Mouse (Mus musculus): Measurements from ENCODE around the gene Sost. TPM values are rescaled to one million over a fixed set of nuclear protein-coding genes. Genes with fewer than 3 reads are reported as not detected.

Gene Sost
- polyA plus RNA-seq, 1 experiment from 2014 or later: 1.8 TPM

DNA sequence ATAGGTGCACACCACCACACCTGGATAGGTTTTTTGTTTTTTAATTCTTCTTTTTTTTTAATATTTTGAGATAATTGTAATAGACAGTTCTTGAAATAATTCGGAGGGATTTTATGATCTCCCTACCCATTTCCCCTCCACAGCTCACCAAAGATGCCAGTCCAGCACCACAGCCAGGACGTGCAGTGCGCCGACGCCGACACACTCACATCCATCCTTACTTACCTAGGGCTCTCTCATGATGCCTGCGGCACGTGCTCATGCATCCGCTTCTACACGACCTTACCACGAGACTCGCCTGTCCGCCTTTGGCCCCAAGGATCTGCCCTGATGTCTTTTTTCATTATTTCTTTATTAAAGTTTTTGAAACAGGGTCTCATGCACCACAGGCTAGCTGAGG is 3.0 kb upstream of the Sost start:
- H3K36me3 ChIP-seq (ENCODE audit: insufficient read depth, low read length): peaks cover 14% of the 10 kb centered on the region
- H3K9me3 ChIP-seq (replicated peaks; ENCODE audit: low read length): no peaks in the 10 kb centered on the region
- H3K27ac ChIP-seq: no peak overlapping the region

DNA sequence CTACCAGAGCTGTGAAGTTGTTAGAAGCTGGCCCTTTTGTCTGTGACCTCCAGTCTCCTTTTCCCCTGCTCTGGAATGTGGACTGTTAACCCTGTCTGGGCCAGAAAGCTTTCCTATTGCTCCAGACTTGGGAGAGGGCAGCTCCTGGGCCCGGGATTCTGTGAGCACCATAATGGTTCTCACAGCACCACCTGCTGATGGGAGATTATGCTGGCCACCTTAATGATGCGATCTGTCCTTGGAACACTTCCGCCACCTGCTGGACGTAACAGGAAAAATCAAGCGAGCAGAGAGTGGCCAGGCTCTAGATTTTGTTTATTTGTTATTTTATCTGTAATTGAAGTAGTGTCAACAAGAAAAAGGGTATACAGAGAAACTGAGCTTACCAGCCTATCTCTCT is 2.0 kb upstream of the Sost start:
- ATAC-seq (replicated peaks; ENCODE audit: low FRiP score, low read depth) (peak; percentile 65), DNase-seq (ENCODE audit: low spot score) (peak; percentile 97)
- 0 out of 2 replicates have a peak overlapping the region, but pooled peaks have one; percentile 3 for H3K27ac ChIP-seq
- 0% methylated on average over 5 of the region's 5 CpGs for WGBS
- no peak overlapping the region for H3K4me2 ChIP-seq (ENCODE audit: low read length)
- peak; percentile 99 for TF ChIP-seq CTCF (IDR thresholded peaks at IDR 0.05; ENCODE audit: low read depth)
- no peak overlapping the region for H3K9ac ChIP-seq (ENCODE audit: low read depth, low read length)
- peaks cover 20% of the 10 kb centered on the region for H3K4me1 ChIP-seq (replicated peaks; ENCODE audit: insufficient read depth, low read length)
- H3K4me3 ChIP-seq (replicated peaks; ENCODE audit: low read depth, low read length): no peak overlapping the region
- H3K9me3 ChIP-seq (replicated peaks; ENCODE audit: low read length): no peaks in the 10 kb centered on the region
- 0 out of 2 replicates have a peak, but pooled peaks cover 7% of the 10 kb centered on the region for H3K36me3 ChIP-seq (ENCODE audit: insufficient read depth, low read length)
- H3K27me3 ChIP-seq (ENCODE audit: insufficient read depth, low read length): peaks cover 7% of the 10 kb centered on the region

More for the DNA sequence above, 3.0 kb upstream of the Sost start:
- Histone ChIP-seq H3K27me3 (ENCODE audit: insufficient read depth, low read length) (peaks cover 4% of the 10 kb centered on the region), H3K4me2 (ENCODE audit: low read length) (no peak overlapping the region), H3K4me3 (replicated peaks; ENCODE audit: low read depth, low read length) (no peak overlapping the region), H3K9ac (ENCODE audit: low read depth, low read length) (no peak overlapping the region), H3K4me1 (replicated peaks; ENCODE audit: insufficient read depth, low read length) (peaks cover 17% of the 10 kb centered on the region; the same call in 1 of the 2 replicates)
- DNase-seq (ENCODE audit: low spot score): no peak
- no peak for ATAC-seq (replicated peaks; ENCODE audit: low FRiP score, low read depth)
- no peak for TF ChIP-seq CTCF (IDR thresholded peaks at IDR 0.05; ENCODE audit: low read depth)
- 83% methylated on average over 13 of the region's 13 CpGs for WGBS

DNA sequence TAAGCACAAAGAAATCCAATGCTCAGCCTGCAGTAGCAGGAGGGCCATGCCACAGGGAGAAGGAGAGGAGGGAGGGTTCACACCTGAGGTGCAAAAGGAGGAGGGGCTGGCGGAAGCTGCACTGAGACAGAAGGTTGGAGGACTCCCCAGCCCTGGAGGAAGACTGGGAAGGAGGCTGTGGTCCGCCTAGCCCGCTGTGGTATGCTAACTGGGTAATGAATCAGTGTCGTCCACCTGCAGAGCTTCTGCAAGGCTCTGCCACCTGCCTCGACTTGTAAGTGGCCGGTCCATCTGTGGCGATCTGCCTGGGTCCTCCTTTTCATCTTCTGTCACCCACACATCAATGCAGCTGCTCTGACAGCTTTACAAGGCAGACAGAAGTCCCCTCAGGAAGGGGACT is 1.5 kb upstream of the Sost start:
- DNase-seq (ENCODE audit: low spot score): no peak
- TF ChIP-seq CTCF (IDR thresholded peaks at IDR 0.05; ENCODE audit: low read depth): no peak
- no peaks in the 10 kb centered on the region for H3K9me3 ChIP-seq (replicated peaks; ENCODE audit: low read length)
- H3K4me1 ChIP-seq (replicated peaks; ENCODE audit: insufficient read depth, low read length): peaks cover 24% of the 10 kb centered on the region
- no peak overlapping the region for H3K4me3 ChIP-seq (replicated peaks; ENCODE audit: low read depth, low read length)
- 0 out of 2 replicates have a peak, but pooled peaks cover 2% of the 10 kb centered on the region for H3K36me3 ChIP-seq (ENCODE audit: insufficient read depth, low read length)
- 0 out of 2 replicates have a peak overlapping the region, but pooled peaks have one; percentile 3 for H3K27ac ChIP-seq
- no peak for ATAC-seq (replicated peaks; ENCODE audit: low FRiP score, low read depth)
- no peak overlapping the region for H3K4me2 ChIP-seq (ENCODE audit: low read length)
- peaks cover 12% of the 10 kb centered on the region for H3K27me3 ChIP-seq (ENCODE audit: insufficient read depth, low read length)
- no peak overlapping the region for H3K9ac ChIP-seq (ENCODE audit: low read depth, low read length)
- WGBS: 10% methylated on average over 7 of the region's 7 CpGs

DNA sequence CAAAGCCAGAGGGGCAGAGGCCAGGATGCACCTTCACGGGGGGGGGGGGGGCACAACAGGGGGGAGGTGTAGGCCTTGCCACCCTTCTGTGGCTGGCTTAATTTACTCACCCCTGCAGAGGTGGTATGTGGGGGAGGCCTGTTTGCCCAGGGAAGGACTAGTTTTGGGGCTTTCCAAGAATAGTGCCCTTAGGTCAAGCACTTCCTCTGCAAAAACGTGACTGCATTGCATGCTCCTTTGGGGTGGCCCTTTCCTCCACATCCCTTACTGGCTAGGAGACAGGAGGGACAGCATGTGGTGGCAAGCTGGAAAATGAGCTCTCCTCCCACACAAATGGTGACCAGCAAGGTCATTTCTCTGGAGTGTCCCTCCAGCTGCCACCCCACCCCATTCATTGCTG is 1.3 kb downstream of the Sost start:
- TF ChIP-seq CTCF (IDR thresholded peaks at IDR 0.05; ENCODE audit: low read depth): no peak
- Histone ChIP-seq H3K27ac (no peak overlapping the region), H3K4me1 (replicated peaks; ENCODE audit: insufficient read depth, low read length) (peaks cover 32% of the 10 kb centered on the region), H3K9ac (ENCODE audit: low read depth, low read length) (no peak overlapping the region), H3K9me3 (replicated peaks; ENCODE audit: low read length) (no peaks in the 10 kb centered on the region), H3K36me3 (ENCODE audit: insufficient read depth, low read length) (no peaks in the 10 kb centered on the region), H3K27me3 (ENCODE audit: insufficient read depth, low read length) (peaks cover 19% of the 10 kb centered on the region), H3K4me2 (ENCODE audit: low read length) (peak overlapping the region; percentile 34), H3K4me3 (replicated peaks; ENCODE audit: low read depth, low read length) (no peak overlapping the region)
- ATAC-seq (replicated peaks; ENCODE audit: low FRiP score, low read depth) (no peak), DNase-seq (ENCODE audit: low spot score) (peak; percentile 72)
- 0% methylated on average over 1 of the region's 2 CpGs for WGBS

DNA sequence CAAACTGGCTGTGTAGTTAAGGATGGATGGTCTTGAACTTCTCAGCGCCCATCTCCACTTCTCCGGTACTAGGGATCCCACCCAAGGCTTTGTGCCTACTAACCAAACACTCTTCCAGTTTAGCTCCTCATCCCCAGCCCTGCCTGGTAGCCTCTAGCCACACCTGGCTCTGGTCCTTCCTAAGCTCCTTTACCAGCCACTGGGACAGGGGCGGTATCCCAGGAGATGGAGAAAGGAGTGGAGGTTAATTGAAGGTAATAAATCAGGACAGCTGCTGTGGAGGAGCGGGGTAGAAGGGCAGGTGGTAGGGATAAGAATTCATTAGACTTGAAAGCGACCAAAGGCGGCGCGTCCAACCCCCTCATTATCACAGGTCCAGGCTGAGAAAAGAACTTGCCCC is 2.2 kb downstream of the Sost start:
- peaks cover 32% of the 10 kb centered on the region for H3K4me1 ChIP-seq (replicated peaks; ENCODE audit: insufficient read depth, low read length)
- H3K36me3 ChIP-seq (ENCODE audit: insufficient read depth, low read length): no peaks in the 10 kb centered on the region
- 21% methylated on average over 8 of the region's 8 CpGs for WGBS
- ATAC-seq (replicated peaks; ENCODE audit: low FRiP score, low read depth): no peak
- 0 out of 2 replicates have a peak overlapping the region, but pooled peaks have one; percentile 47 for H3K4me3 ChIP-seq (replicated peaks; ENCODE audit: low read depth, low read length)
- peaks cover 19% of the 10 kb centered on the region for H3K27me3 ChIP-seq (ENCODE audit: insufficient read depth, low read length)
- no peak overlapping the region for H3K9ac ChIP-seq (ENCODE audit: low read depth, low read length)
- H3K9me3 ChIP-seq (replicated peaks; ENCODE audit: low read length): no peaks in the 10 kb centered on the region
- TF ChIP-seq CTCF (IDR thresholded peaks at IDR 0.05; ENCODE audit: low read depth): no peak
- DNase-seq (ENCODE audit: low spot score): peak; percentile 84
- peak overlapping the region; percentile 85; the same call in 1 of the 2 replicates for H3K4me2 ChIP-seq (ENCODE audit: low read length)
- H3K27ac ChIP-seq: no peak overlapping the region

DNA sequence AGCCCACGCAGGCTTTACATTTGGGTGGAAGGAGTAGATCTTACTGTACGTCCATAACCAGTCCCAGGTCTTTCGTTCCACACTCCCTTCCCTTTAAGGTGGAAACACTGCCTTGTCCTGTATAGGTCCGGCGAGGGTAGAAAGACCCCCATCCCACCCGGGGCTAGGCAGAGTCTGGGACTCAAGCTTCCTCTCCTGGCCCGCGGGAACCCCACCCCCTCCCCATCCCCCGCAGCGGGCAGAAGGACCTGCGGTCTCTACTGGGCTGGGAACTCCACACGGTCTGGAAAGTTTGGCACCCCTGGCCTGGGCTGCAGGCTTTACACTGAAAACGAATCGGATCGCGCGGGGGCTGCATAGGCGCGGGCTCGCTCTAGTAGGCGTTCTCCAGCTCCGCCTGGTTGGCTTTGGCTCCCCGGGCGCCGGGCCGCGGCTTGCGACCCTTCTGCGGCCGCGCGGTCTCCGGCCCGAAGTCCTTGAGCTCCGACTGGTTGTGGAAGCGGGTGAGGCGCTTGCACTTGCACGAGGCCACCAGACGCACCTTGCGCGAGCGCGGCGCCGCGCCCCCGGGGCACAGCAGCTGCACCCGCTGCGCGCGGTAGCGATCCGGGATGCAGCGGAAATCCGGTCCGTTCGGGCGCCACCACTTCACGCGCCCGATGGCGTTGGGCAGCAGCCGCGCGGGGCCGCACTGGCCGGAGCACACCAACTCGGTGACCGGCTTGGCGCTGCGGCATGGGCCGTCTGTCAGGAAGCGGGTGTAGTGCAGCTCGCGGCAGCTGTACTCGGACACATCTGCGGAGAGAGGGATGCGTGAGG is 3.1 kb downstream of the Sost start:
- H3K27ac ChIP-seq: no peak overlapping the region
- peak; percentile 62 for DNase-seq (ENCODE audit: low spot score)

More for the DNA sequence above, 3.1 kb downstream of the Sost start:
- Histone ChIP-seq H3K9ac (ENCODE audit: low read depth, low read length) (peak overlapping the region; percentile 54), H3K27me3 (ENCODE audit: insufficient read depth, low read length) (peaks cover 19% of the 10 kb centered on the region), H3K4me2 (ENCODE audit: low read length) (peak overlapping the region; percentile 85), H3K4me1 (replicated peaks; ENCODE audit: insufficient read depth, low read length) (peaks cover 32% of the 10 kb centered on the region), H3K36me3 (ENCODE audit: insufficient read depth, low read length) (no peaks in the 10 kb centered on the region), H3K4me3 (replicated peaks; ENCODE audit: low read depth, low read length) (peak overlapping the region; percentile 47), H3K9me3 (replicated peaks; ENCODE audit: low read length) (no peaks in the 10 kb centered on the region)
- TF ChIP-seq CTCF (IDR thresholded peaks at IDR 0.05; ENCODE audit: low read depth): no peak
- ATAC-seq (replicated peaks; ENCODE audit: low FRiP score, low read depth): 0 out of 2 replicates have a peak, but pooled peaks have one; percentile 8
- WGBS: under 1% methylated on average over 78 of the region's 78 CpGs

Measured in kidney, postnatal 0 days (tissue).